Mouse (Mus musculus) forebrain, postnatal 0 days (tissue): Measurements from ENCODE around the gene 1700017B05Rik. TPM values are rescaled to one million over a fixed set of nuclear protein-coding genes. Genes with fewer than 3 reads are reported as not detected.

Experiments
- ATAC-seq: fragments of 200-750 bp; cut with Nextera tagmentation; 2 replicates; pipeline ENCODE4 v1.8.0; 2017; ENCODE audit warnings: mild to moderate bottlenecking, moderate library complexity
- DNase-seq: peaks from one replicate; pipeline ENCODE4 v3.0.0-alpha.2; 2015
- H3K27ac ChIP-seq: fragments of 300-500 bp; sonication (generic); 2 replicates; pipeline ENCODE4 v1.5.1; 2014; ENCODE audit warnings: low read depth, mild to moderate bottlenecking, antibody characterized with exemption, low read length, moderate library complexity, mixed read lengths
- H3K27me3 ChIP-seq: fragments of 300-500 bp; sonication (generic); 2 replicates; pipeline ENCODE4 v1.6.1; 2014; ENCODE audit warnings: mild to moderate bottlenecking, low read length, mixed read lengths; ENCODE audit not compliant: insufficient read depth
- H3K36me3 ChIP-seq: fragments of 300-500 bp; sonication (generic); 2 replicates; pipeline ENCODE4 v1.6.1; 2014; ENCODE audit warnings: mild to moderate bottlenecking, moderate library complexity; ENCODE audit not compliant: insufficient read depth
- H3K4me1 ChIP-seq: fragments of 300-500 bp; sonication (generic); 2 replicates; pipeline ENCODE4 v1.6.1; 2014; ENCODE audit warnings: antibody characterized with exemption; ENCODE audit not compliant: insufficient read depth
- H3K4me2 ChIP-seq: fragments of 300-500 bp; sonication (generic); 2 replicates; pipeline ENCODE4 v1.6.1; 2014; ENCODE audit warnings: low read depth, mild to moderate bottlenecking, moderate library complexity
- H3K4me3 ChIP-seq: fragments of 300-500 bp; sonication (generic); 2 replicates; pipeline ENCODE4 v1.5.1; 2014; ENCODE audit warnings: low read depth, low read length, mixed read lengths
- H3K9ac ChIP-seq: fragments of 300-500 bp; sonication (generic); 2 replicates; pipeline ENCODE4 v1.6.1; 2014; ENCODE audit warnings: mild to moderate bottlenecking
- H3K9me3 ChIP-seq: fragments of 300-500 bp; sonication (generic); 2 replicates; pipeline ENCODE4 v1.6.1; 2016; ENCODE audit warnings: low read length
- CTCF ChIP-seq: sonication (generic); IDR thresholded peaks from 2 replicates; pipeline ENCODE4 v1.5.1; 2016; ENCODE audit warnings: antibody characterized with exemption, control low read depth, low read depth
- WGBS: fragments of 180-500 bp; shearing (Covaris S2); extraction: QIAGEN DNeasy Blood & Tissue Kit; methylation state at CpG from one replicate; pipeline ENCODE4 v1.1.7; 2014; 5-methylcytosine and 5-hydroxymethylcytosine counted together
- polyA plus RNA-seq: library from polyadenylated mRNA; unstranded; fragments of >200 nt; fragmentation: Nextera tagmentation; extraction: Ambion mirVana; gene quantifications from 2 replicates; pipeline ENCODE4 v1.2.1, GENCODE M21; 2015
- total RNA-seq: library from RNA; depleted of rRNA; stranded (reverse); fragments of >200 nt; gene quantifications from 2 replicates; pipeline ENCODE4 v1.2.3, GENCODE M21; 2014

Gene 1700017B05Rik
- total and polyA plus RNA-seq, 2 experiments from 2014 or later, result 6.7 to 8.5 TPM

- H3K9ac ChIP-seq, result no peak overlapping the region
- no peak for TF ChIP-seq CTCF
- H3K27ac ChIP-seq, result no peak overlapping the region
- ATAC-seq (no peak), DNase-seq (no peak)
- H3K9me3 ChIP-seq, result no peaks in the 10 kb centered on the region
- H3K4me2 ChIP-seq, result no peak overlapping the region
- H3K27me3 ChIP-seq, result no peaks in the 10 kb centered on the region
- WGBS, result 69% methylated on average over 8 of the region's 8 CpGs
- H3K36me3 ChIP-seq, result no peaks in the 10 kb centered on the region
- no peaks in the 10 kb centered on the region for H3K4me1 ChIP-seq
- H3K4me3 ChIP-seq, result no peak overlapping the region
Observed at GRCm38 (mm10) chr9:57247201-57247671, 15.2 kb downstream of the 1700017B05Rik start.

- H3K27ac ChIP-seq, result no peak overlapping the region
- no peak for TF ChIP-seq CTCF
- 92% methylated on average over 5 of the region's 5 CpGs for WGBS
- no peak overlapping the region for H3K4me2 ChIP-seq
- H3K4me1 ChIP-seq, result no peaks in the 10 kb centered on the region
- no peak for ATAC-seq
- DNase-seq, result no peak
- no peak overlapping the region for H3K9ac ChIP-seq
- H3K4me3 ChIP-seq, result no peak overlapping the region
- H3K27me3 ChIP-seq, result no peaks in the 10 kb centered on the region
- no peaks in the 10 kb centered on the region for H3K9me3 ChIP-seq
- H3K36me3 ChIP-seq, result no peaks in the 10 kb centered on the region
Observed at GRCm38 (mm10) chr9:57246482-57246881, 15.9 kb downstream of the 1700017B05Rik start.

GRCm38 (mm10) chr9:57244106-57244685 lies 18.2 kb downstream of the 1700017B05Rik start:
- 35% methylated on average over 7 of the region's 7 CpGs for WGBS
- Histone ChIP-seq H3K36me3 (no peaks in the 10 kb centered on the region), H3K27ac (no peak overlapping the region), H3K9ac (no peak overlapping the region), H3K9me3 (no peaks in the 10 kb centered on the region), H3K4me2 (no peak overlapping the region), H3K27me3 (no peaks in the 10 kb centered on the region), H3K4me3 (no peak overlapping the region), H3K4me1 (no peaks in the 10 kb centered on the region)
- ATAC-seq, result no peak
- no peak for TF ChIP-seq CTCF
- no peak for DNase-seq

GRCm38 (mm10) chr9:57242916-57243315 lies 19.5 kb downstream of the 1700017B05Rik start:
- H3K27ac ChIP-seq, result no peak overlapping the region
- no peak overlapping the region for H3K4me2 ChIP-seq
- ATAC-seq (no peak), DNase-seq (no peak)
- H3K27me3 ChIP-seq, result no peaks in the 10 kb centered on the region
- 41% methylated on average over 5 of the region's 5 CpGs for WGBS
- H3K9me3 ChIP-seq, result no peaks in the 10 kb centered on the region
- TF ChIP-seq CTCF, result no peak
- no peaks in the 10 kb centered on the region for H3K36me3 ChIP-seq
- H3K9ac ChIP-seq, result no peak overlapping the region
- H3K4me1 ChIP-seq, result no peaks in the 10 kb centered on the region
- no peak overlapping the region for H3K4me3 ChIP-seq

GRCm38 (mm10) chr9:57241111-57241510 lies 21.3 kb downstream of the 1700017B05Rik start:
- ATAC-seq, result no peak
- Histone ChIP-seq H3K4me3 (no peak overlapping the region), H3K9ac (no peak overlapping the region), H3K9me3 (no peaks in the 10 kb centered on the region), H3K4me1 (no peaks in the 10 kb centered on the region), H3K4me2 (no peak overlapping the region), H3K27me3 (no peaks in the 10 kb centered on the region), H3K36me3 (no peaks in the 10 kb centered on the region), H3K27ac (no peak overlapping the region)
- no peak for DNase-seq
- 84% methylated on average over 5 of the region's 5 CpGs for WGBS
- no peak for TF ChIP-seq CTCF

DNA sequence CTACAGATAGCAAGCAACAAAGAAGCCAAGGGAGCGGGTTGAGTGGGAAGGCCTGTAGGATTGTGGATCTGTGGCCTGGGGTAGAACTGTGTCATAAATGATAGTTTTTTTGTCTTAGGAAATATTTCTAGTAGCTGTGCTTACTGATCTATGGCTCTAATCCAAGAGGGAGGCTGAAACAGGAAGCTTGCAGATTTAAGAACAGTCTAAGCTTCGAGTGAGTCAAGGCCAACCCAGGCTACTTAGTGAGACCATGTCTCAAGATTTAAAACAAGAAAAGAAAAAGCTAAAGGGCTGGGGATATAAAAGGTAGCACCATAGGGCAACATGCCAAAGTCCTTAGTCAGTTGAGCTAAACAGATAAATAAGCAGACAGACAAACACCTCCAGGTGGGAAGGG lies 24.2 kb downstream of the 1700017B05Rik start:
- Histone ChIP-seq H3K9ac (no peak overlapping the region), H3K4me1 (no peaks in the 10 kb centered on the region), H3K9me3 (no peaks in the 10 kb centered on the region), H3K27ac (no peak overlapping the region), H3K27me3 (no peaks in the 10 kb centered on the region), H3K36me3 (no peaks in the 10 kb centered on the region), H3K4me2 (no peak overlapping the region), H3K4me3 (no peak overlapping the region)
- TF ChIP-seq CTCF, result no peak
- no peak for DNase-seq
- 92% methylated on average over 2 of the region's 2 CpGs for WGBS
- no peak for ATAC-seq

GRCm38 (mm10) chr9:57237705-57238104 lies 24.7 kb downstream of the 1700017B05Rik start:
- WGBS, result 78% methylated on average over 5 of the region's 5 CpGs
- H3K4me3 ChIP-seq, result no peak overlapping the region
- DNase-seq, result no peak

More at GRCm38 (mm10) chr9:57237705-57238104, 24.7 kb downstream of the 1700017B05Rik start:
- no peaks in the 10 kb centered on the region for H3K27me3 ChIP-seq
- no peak for TF ChIP-seq CTCF
- H3K9me3 ChIP-seq, result no peaks in the 10 kb centered on the region
- H3K36me3 ChIP-seq, result no peaks in the 10 kb centered on the region
- H3K9ac ChIP-seq, result no peak overlapping the region
- no peak overlapping the region for H3K27ac ChIP-seq
- ATAC-seq, result no peak
- H3K4me2 ChIP-seq, result no peak overlapping the region
- no peaks in the 10 kb centered on the region for H3K4me1 ChIP-seq
